Mouse (Mus musculus) forelimb bud, embryonic 11.5 days (tissue): ENCODE measurements around the gene Arfgap2.

Experiments used
- DNase-seq: peaks from one replicate; pipeline ENCODE4 v3.0.0-alpha.2; 2012; ENCODE audit warnings: low read depth, low spot score

The Arfgap2 gene

GRCm38 (mm10) chr2:91258830-91259229 lies 5.9 kb upstream of the Arfgap2 start:
- no peak for DNase-seq

- DNase-seq, result no peak
These were observed 5.3 kb upstream of the Arfgap2 start for GRCm38 (mm10) chr2:91259493-91259892.

GRCm38 (mm10) chr2:91263692-91264660 lies 798 bp upstream of the Arfgap2 start:
- no peak for DNase-seq

GRCm38 (mm10) chr2:91268042-91268441 lies 3.3 kb downstream of the Arfgap2 start:
- DNase-seq, result no peak

GRCm38 (mm10) chr2:91268706-91269105 lies 3.9 kb downstream of the Arfgap2 start:
- DNase-seq, result no peak

GRCm38 (mm10) chr2:91269687-91270133 lies 4.9 kb downstream of the Arfgap2 start:
- DNase-seq, result no peak

- DNase-seq, result peak; percentile 62
These were observed 14.1 kb downstream of the Arfgap2 start for GRCm38 (mm10) chr2:91278749-91279371.

GRCm38 (mm10) chr2:91279372-91279755 lies 14.6 kb downstream of the Arfgap2 start:
- no peak for DNase-seq

GRCm38 (mm10) chr2:91281366-91281765 lies 16.6 kb downstream of the Arfgap2 start:
- no peak for DNase-seq

- no peak for DNase-seq
These were observed 19.2 kb downstream of the Arfgap2 start for GRCm38 (mm10) chr2:91283972-91284371.

GRCm38 (mm10) chr2:91284375-91285199 lies 19.8 kb downstream of the Arfgap2 start:
- DNase-seq, result no peak

GRCm38 (mm10) chr2:91285885-91286505 lies 21.2 kb downstream of the Arfgap2 start:
- DNase-seq, result peak; percentile 72

GRCm38 (mm10) chr2:91287563-91287962 lies 22.8 kb downstream of the Arfgap2 start:
- DNase-seq, result no peak

- no peak for DNase-seq
These were observed 26.6 kb downstream of the Arfgap2 start for GRCm38 (mm10) chr2:91291197-91292007.

- DNase-seq, result no peak
These were observed 29.5 kb downstream of the Arfgap2 start for GRCm38 (mm10) chr2:91294226-91294625.

GRCm38 (mm10) chr2:91295895-91296294 lies 31.1 kb downstream of the Arfgap2 start:
- DNase-seq, result no peak

- DNase-seq, result peak; percentile 16
These were observed 34.4 kb downstream of the Arfgap2 start for GRCm38 (mm10) chr2:91299156-91299555.

GRCm38 (mm10) chr2:91300784-91301183 lies 36.0 kb downstream of the Arfgap2 start:
- DNase-seq, result no peak

GRCm38 (mm10) chr2:91301836-91302235 lies 37.1 kb downstream of the Arfgap2 start:
- DNase-seq, result no peak

- no peak for DNase-seq
These were observed 38.1 kb downstream of the Arfgap2 start for GRCm38 (mm10) chr2:91302845-91303244.
